Mouse (Mus musculus) heart, embryonic 12.5 days (tissue): Measurements from ENCODE around the gene Gm17545. TPM values are rescaled to one million over a fixed set of nuclear protein-coding genes. Genes with fewer than 3 reads are reported as not detected.
A peak's percentile ranks its signal among the peaks of the same experiment; 100 is the strongest.

Source experiments
- ATAC-seq: fragments of 200-750 bp; cut with Nextera tagmentation; 2 replicates; pipeline ENCODE4 v1.8.0; 2017; ENCODE audit warnings: moderate TSS enrichment, moderate library complexity; ENCODE audit not compliant: insufficient number of reproducible peaks, low FRiP score
- H3K27ac ChIP-seq: fragments of 300-500 bp; sonication (generic); 2 replicates; pipeline ENCODE4 v1.5.1; 2016; ENCODE audit warnings: mild to moderate bottlenecking, moderate library complexity; ENCODE audit not compliant: poor library complexity, severe bottlenecking
- H3K27me3 ChIP-seq: fragments of 300-500 bp; sonication (generic); replicated peaks from 2 replicates; pipeline ENCODE4 v1.6.1; 2016; ENCODE audit warnings: mild to moderate bottlenecking, moderate library complexity
- H3K36me3 ChIP-seq: fragments of 300-500 bp; sonication (generic); 2 replicates; pipeline ENCODE4 v1.6.1; 2016; ENCODE audit warnings: mild to moderate bottlenecking, moderate library complexity
- H3K4me1 ChIP-seq: fragments of 300-500 bp; sonication (generic); replicated peaks from 2 replicates; pipeline ENCODE4 v1.6.1; 2016; ENCODE audit warnings: mild to moderate bottlenecking
- H3K4me2 ChIP-seq: fragments of 300-500 bp; sonication (generic); 2 replicates; pipeline ENCODE4 v1.6.1; 2016; ENCODE audit warnings: mild to moderate bottlenecking, moderate library complexity
- H3K4me3 ChIP-seq: fragments of 300-500 bp; sonication (generic); 2 replicates; pipeline ENCODE4 v1.5.1; 2016; ENCODE audit warnings: mild to moderate bottlenecking
- H3K9ac ChIP-seq: fragments of 300-500 bp; sonication (generic); 2 replicates; pipeline ENCODE4 v1.6.1; 2016; ENCODE audit warnings: mild to moderate bottlenecking, moderate library complexity
- H3K9me3 ChIP-seq: fragments of 300-500 bp; sonication (generic); replicated peaks from 2 replicates; pipeline ENCODE4 v1.6.1; 2016; ENCODE audit warnings: mild to moderate bottlenecking, moderate library complexity
- WGBS: fragments of 180-500 bp; shearing (Covaris S2); methylation state at CpG from one replicate; pipeline ENCODE4 v1.1.7; 2016; 5-methylcytosine and 5-hydroxymethylcytosine counted together
- polyA plus RNA-seq: library from polyadenylated mRNA; unstranded; fragments of >200 nt; fragmentation: Nextera tagmentation; extraction: Ambion mirVana; gene quantifications from 2 replicates; pipeline ENCODE4 v1.2.1, GENCODE M21; 2016

The Gm17545 gene
- polyA plus RNA-seq, 1 experiment from 2014 or later, result not detected

DNA sequence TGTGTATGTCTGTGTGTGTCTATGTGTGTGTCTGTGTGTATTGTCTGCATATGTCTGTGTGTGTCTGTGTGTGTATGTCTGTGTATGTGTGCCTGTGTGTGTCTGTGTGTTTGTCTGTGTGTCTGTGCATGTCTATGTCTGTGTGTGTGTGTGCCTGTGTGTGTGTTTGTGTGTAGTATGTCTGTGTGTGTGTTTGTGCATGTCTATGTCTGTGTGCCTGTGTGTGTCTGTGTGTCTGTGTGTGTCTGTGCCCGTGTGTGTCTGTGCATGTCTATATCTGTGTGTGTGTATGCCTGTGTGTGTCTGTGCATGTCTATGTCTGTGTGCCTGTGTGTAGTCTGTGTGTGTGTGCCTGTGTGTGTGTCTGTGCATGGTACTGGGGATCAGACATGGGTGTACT, 9.0 kb upstream of the Gm17545 start:
- Histone ChIP-seq H3K27me3 (no peaks in the 10 kb centered on the region), H3K9ac (no peak overlapping the region), H3K36me3 (peaks cover 45% of the 10 kb centered on the region), H3K4me2 (no peak overlapping the region), H3K27ac (no peak overlapping the region), H3K9me3 (peaks cover 5% of the 10 kb centered on the region), H3K4me1 (no peaks in the 10 kb centered on the region), H3K4me3 (no peak overlapping the region)
- no peak for ATAC-seq
- 68% methylated on average over 1 of the region's 1 CpGs for WGBS

DNA sequence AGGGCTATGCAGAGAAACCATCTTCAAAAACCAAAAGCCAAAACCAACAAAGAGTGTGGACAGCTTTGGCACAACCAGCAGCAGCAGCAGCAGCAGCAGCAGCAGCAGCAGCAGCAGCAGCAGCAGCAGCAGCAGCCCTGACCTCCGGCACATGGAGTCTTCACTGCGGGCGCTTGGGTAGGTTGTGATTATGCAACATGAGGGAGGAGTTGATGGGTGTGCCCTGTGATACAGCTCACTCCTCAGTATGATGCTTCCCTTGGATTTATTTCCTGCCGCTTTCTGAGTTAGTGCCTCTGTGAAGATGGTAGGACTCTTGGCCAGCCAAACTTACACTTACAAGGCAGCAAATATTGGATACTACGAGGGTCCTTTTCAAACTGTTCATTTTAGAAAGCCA, 6.9 kb upstream of the Gm17545 start:
- no peak overlapping the region for H3K27ac ChIP-seq
- WGBS, result 87% methylated on average over 5 of the region's 5 CpGs

DNA sequence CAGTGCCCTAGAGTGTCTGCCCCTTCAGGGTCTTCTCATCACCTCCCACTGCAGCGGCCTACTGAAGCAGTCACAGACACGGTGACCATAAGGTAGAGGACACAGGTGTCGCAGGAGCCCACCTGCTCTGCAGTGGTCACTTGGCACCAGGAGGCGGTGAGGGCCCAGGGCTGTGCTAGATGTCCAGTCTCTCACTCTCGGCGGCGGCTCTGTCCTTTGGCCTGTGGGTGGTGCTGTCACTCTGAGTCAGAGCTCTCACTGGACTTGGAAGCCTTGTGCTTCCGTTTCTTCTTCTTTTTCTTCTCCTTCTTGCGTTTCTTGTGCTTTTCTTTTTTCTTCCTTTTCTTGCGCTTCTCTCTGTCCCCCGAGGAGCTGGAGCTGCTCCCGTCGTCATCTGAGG, 5.7 kb upstream of the Gm17545 start:
- no peak overlapping the region for H3K27ac ChIP-seq
- no peaks in the 10 kb centered on the region for H3K4me1 ChIP-seq
- peaks cover 74% of the 10 kb centered on the region for H3K36me3 ChIP-seq

More for the DNA sequence above, 6.9 kb upstream of the Gm17545 start:
- Histone ChIP-seq H3K4me3 (no peak overlapping the region), H3K27me3 (no peaks in the 10 kb centered on the region), H3K4me2 (no peak overlapping the region), H3K9ac (no peak overlapping the region), H3K4me1 (no peaks in the 10 kb centered on the region), H3K36me3 (peaks cover 62% of the 10 kb centered on the region), H3K9me3 (no peaks in the 10 kb centered on the region)
- no peak for ATAC-seq

GRCm38 (mm10) chr9:22449209-22449608, 4.9 kb upstream of the Gm17545 start:
- Histone ChIP-seq H3K9me3 (no peaks in the 10 kb centered on the region), H3K4me3 (no peak overlapping the region), H3K27me3 (no peaks in the 10 kb centered on the region), H3K9ac (no peak overlapping the region), H3K27ac (no peak overlapping the region), H3K36me3 (peaks cover 81% of the 10 kb centered on the region), H3K4me2 (no peak overlapping the region), H3K4me1 (no peaks in the 10 kb centered on the region)
- WGBS, result 90% methylated on average over 6 of the region's 6 CpGs
- ATAC-seq, result no peak

More for the DNA sequence above, 5.7 kb upstream of the Gm17545 start:
- H3K4me2 ChIP-seq, result no peak overlapping the region
- no peaks in the 10 kb centered on the region for H3K27me3 ChIP-seq
- ATAC-seq, result no peak
- WGBS, result 84% methylated on average over 13 of the region's 13 CpGs
- no peak overlapping the region for H3K4me3 ChIP-seq
- H3K9me3 ChIP-seq, result no peaks in the 10 kb centered on the region
- no peak overlapping the region for H3K9ac ChIP-seq

- no peak overlapping the region for H3K9ac ChIP-seq
- H3K4me2 ChIP-seq, result no peak overlapping the region
- no peaks in the 10 kb centered on the region for H3K4me1 ChIP-seq
- H3K4me3 ChIP-seq, result no peak overlapping the region
- ATAC-seq, result no peak
- H3K27ac ChIP-seq, result no peak overlapping the region
- 78% methylated on average over 10 of the region's 10 CpGs for WGBS
- no peaks in the 10 kb centered on the region for H3K27me3 ChIP-seq
- H3K9me3 ChIP-seq, result no peaks in the 10 kb centered on the region
- peaks cover 95% of the 10 kb centered on the region for H3K36me3 ChIP-seq
These were observed 1.4 kb upstream of the Gm17545 start for GRCm38 (mm10) chr9:22452697-22453096.

DNA sequence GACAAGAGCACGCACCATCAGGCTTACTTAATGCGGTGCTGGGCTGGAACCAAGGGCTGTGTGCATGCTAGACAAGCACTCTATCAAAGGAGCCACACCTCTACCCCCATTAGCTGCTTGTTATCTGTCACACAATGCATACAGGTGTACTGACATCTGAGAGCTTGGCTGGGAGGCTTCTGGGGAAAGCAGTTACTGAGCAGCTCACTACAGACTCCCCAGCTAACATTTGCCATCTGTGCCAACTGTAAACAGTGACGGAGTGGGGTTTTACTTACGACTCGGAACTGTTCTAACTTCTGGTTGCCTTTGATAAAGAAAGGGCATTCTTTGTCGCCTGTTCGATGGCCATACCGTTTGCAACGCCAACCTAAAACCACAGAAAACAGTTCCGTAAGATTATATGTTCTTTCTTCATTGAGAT, 577 bp upstream of the Gm17545 start:
- Histone ChIP-seq H3K27me3 (no peaks in the 10 kb centered on the region), H3K27ac (no peak overlapping the region), H3K4me3 (no peak overlapping the region), H3K36me3 (peaks cover 90% of the 10 kb centered on the region), H3K4me1 (no peaks in the 10 kb centered on the region), H3K9me3 (no peaks in the 10 kb centered on the region), H3K9ac (no peak overlapping the region), H3K4me2 (no peak overlapping the region)
- no peak for ATAC-seq
- WGBS, result 81% methylated on average over 10 of the region's 10 CpGs

DNA sequence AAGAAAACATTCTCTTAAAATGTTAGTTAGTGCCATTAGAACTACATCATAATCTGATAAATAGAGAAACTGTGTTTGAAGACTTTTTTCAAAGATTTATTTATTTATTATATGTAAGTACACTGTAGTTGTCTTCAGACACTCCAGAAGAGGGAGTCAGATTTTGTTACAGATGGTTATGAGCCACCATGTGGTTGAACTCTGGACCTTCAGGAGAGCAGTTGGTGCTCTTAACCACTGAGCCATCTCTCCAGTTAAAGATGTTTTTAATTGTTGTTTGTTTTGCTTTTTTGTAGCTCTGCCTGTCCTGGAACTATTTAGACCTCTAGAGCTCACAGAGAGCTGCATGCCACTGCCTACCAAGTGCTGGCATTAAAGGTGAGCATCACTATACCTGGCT, 951 bp downstream of the Gm17545 start:
- no peak overlapping the region for H3K4me3 ChIP-seq
- H3K27me3 ChIP-seq, result no peaks in the 10 kb centered on the region
- no peak overlapping the region for H3K27ac ChIP-seq
- H3K9me3 ChIP-seq, result no peaks in the 10 kb centered on the region
- peaks cover 78% of the 10 kb centered on the region for H3K36me3 ChIP-seq
- H3K9ac ChIP-seq, result no peak overlapping the region
- no peak overlapping the region for H3K4me2 ChIP-seq
- ATAC-seq, result no peak
- no peaks in the 10 kb centered on the region for H3K4me1 ChIP-seq

GRCm38 (mm10) chr9:22457142-22457835, 3.2 kb downstream of the Gm17545 start:
- Histone ChIP-seq H3K9ac (no peak overlapping the region), H3K4me3 (no peak overlapping the region), H3K4me1 (no peaks in the 10 kb centered on the region), H3K9me3 (no peaks in the 10 kb centered on the region), H3K27ac (no peak overlapping the region), H3K27me3 (no peaks in the 10 kb centered on the region), H3K4me2 (no peak overlapping the region), H3K36me3 (peaks cover 72% of the 10 kb centered on the region)
- no peak for ATAC-seq
- 86% methylated on average over 11 of the region's 11 CpGs for WGBS

DNA sequence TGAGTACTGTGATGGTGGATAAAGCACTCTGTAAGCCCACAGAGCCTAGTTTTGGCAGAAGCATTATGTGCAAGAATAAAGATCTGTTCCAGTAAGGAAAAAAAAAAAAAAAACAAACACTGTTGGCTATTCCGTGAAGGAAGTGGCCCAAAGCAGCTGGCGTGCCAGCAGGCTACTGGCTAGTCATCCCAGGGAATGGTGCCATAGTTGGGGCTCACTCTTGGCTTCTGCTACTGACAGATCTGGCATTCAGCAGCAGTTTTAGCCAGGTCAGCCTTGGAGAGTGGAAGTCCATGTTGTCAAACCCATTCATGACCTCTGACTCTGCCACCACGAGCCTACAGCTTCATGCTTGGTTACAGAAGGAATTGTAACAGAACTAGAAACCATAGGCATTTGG, 7.9 kb downstream of the Gm17545 start:
- Histone ChIP-seq H3K4me3 (no peak overlapping the region), H3K4me1 (no peaks in the 10 kb centered on the region), H3K9me3 (no peaks in the 10 kb centered on the region), H3K27ac (no peak overlapping the region), H3K36me3 (peaks cover 40% of the 10 kb centered on the region), H3K9ac (no peak overlapping the region), H3K4me2 (no peak overlapping the region), H3K27me3 (no peaks in the 10 kb centered on the region)
- no peak for ATAC-seq
- 90% methylated on average over 3 of the region's 3 CpGs for WGBS

GRCm38 (mm10) chr9:22466212-22466611, 12.1 kb downstream of the Gm17545 start:
- WGBS, result 93% methylated on average over 5 of the region's 5 CpGs
- Histone ChIP-seq H3K36me3 (peaks cover 22% of the 10 kb centered on the region), H3K4me1 (peaks cover 3% of the 10 kb centered on the region; the same call in 1 of the 2 replicates), H3K9ac (no peak overlapping the region), H3K9me3 (no peaks in the 10 kb centered on the region), H3K4me2 (no peak overlapping the region), H3K27me3 (no peaks in the 10 kb centered on the region), H3K27ac (no peak overlapping the region), H3K4me3 (no peak overlapping the region)
- no peak for ATAC-seq

DNA sequence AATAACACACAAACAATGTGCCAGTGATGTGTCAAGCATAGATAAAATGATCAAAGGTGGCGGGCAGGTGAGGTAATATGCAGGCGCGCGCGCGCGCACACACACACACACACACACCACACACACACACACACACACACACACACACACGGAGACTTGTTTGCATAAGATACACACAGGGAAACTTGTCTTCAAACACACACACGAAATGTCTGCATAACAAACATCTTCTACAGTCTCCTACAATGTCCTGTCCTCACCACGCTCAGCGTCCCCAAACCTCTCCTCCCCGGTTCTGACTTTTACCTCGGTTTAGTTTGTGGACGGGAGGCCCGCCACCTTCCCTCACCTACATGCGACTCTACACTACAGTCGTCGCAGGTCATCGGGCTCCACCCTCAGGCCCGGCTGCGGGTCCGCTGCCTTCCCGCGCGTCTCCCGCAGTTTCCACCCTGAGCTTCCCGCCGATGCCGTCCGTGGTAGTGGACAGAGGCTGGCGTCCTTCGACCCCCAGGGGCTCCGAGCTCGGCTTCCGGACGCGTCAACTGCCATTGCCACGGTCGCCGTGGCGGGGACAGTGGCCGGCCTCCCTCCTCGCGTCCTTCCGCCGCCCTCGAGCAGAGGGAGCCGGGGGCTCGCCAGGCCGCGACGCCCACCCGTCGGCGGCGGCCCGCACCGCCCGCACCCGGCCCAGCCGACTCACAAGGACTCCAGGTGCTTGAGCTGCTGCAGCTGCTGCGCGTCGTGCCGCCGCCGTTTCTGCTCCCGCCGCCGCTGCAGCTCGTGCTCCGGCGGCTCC, 13.5 kb downstream of the Gm17545 start:
- peak overlapping the region; percentile 95 for H3K9ac ChIP-seq
- H3K27ac ChIP-seq, result peak overlapping the region; percentile 89
- peak overlapping the region; percentile 77 for H3K4me2 ChIP-seq
- H3K9me3 ChIP-seq, result no peaks in the 10 kb centered on the region
- peak overlapping the region; percentile 80 for H3K4me3 ChIP-seq
- WGBS, result under 1% methylated on average over 70 of the region's 73 CpGs
- peak; percentile 70 for ATAC-seq
- H3K36me3 ChIP-seq, result peaks cover 13% of the 10 kb centered on the region
- peaks cover 3% of the 10 kb centered on the region; the same call in 1 of the 2 replicates for H3K4me1 ChIP-seq
- no peaks in the 10 kb centered on the region for H3K27me3 ChIP-seq
